Mouse (Mus musculus): ENCODE results near the gene B230219D22Rik. TPM values are rescaled to one million over a fixed set of nuclear protein-coding genes. Genes with fewer than 3 reads are reported as not detected.

Gene B230219D22Rik
- polyA plus RNA-seq, 1 experiment, result 15.8 TPM

DNA sequence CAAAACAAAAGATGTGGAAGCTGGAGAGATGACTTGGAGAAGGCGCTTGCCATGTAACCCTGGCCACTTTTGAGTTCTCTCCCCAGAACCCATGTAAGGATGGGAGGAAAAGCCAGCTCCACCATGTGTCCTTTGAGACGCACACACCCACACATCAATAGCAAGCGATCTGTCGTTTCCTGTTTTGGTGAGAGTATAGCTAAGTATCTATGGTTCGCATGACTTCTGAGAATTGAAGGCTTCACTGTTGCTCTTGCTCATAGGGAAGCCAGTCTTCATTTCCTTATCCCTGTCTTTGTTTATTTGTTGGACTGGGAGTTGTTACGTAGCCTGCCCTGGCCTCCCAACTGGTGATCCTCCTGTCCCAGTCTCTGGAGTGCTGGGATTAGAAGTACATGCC is 20.2 kb upstream of the B230219D22Rik start:
- Histone ChIP-seq H3K4me3 (ENCODE audit: insufficient read depth, poor library complexity, severe bottlenecking) (no peak overlapping the region), H3ac (ENCODE audit: control insufficient read depth, insufficient read length, low read depth) (no peak overlapping the region), H3K36me3 (ENCODE audit: control insufficient read depth, insufficient read depth) (peaks cover 91% of the 10 kb centered on the region), H3K79me3 (ENCODE audit: low read depth) (no peaks in the 10 kb centered on the region), H3K79me2 (ENCODE audit: control insufficient read depth, insufficient read depth) (no peaks in the 10 kb centered on the region), H3K27me3 (ENCODE audit: control insufficient read depth, insufficient read depth, insufficient read length) (no peaks in the 10 kb centered on the region)
- TF ChIP-seq MYOG (IDR thresholded peaks at IDR 0.05; ENCODE audit: control insufficient read depth, extremely low read depth, insufficient read length) (no peak), CTCF (IDR thresholded peaks at IDR 0.05; ENCODE audit: control insufficient read depth, insufficient read depth, insufficient read length) (no peak), MYOD1 (IDR thresholded peaks at IDR 0.05; ENCODE audit: control insufficient read depth, insufficient read length, low read depth) (no peak), USF1 (IDR thresholded peaks at IDR 0.05; ENCODE audit: low read depth) (no peak)

DNA sequence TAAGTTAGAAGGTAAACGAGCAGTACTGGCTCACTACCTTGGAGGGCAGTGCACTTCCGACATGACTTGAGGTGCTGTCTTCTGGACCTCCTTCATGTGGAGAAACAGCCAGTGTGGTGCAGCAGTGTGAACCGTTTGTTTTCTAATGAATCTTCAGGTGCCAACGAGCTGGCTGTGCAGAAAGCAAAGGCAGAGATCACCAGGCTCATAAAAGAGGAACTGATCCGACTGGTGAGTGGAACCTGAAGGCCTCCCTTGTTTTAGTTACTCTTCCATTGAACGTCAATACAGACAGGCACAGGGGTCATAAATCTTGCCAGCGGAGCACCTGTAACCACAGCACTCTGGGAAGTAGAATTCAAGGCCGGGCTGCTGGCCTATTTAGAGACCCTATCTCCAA is 15.6 kb upstream of the B230219D22Rik start:
- no peak overlapping the region for H3ac ChIP-seq (ENCODE audit: control insufficient read depth, insufficient read length, low read depth)
- peaks cover 74% of the 10 kb centered on the region for H3K36me3 ChIP-seq (ENCODE audit: control insufficient read depth, insufficient read depth)
- no peak overlapping the region for H3K4me3 ChIP-seq (ENCODE audit: insufficient read depth, poor library complexity, severe bottlenecking)
- TF ChIP-seq MAX (IDR thresholded peaks at IDR 0.05), result no peak
- TF ChIP-seq FOSL1 (IDR thresholded peaks at IDR 0.05; ENCODE audit: insufficient read depth, low read length, poor library complexity, severe bottlenecking), result no peak
- TF ChIP-seq MYOG (IDR thresholded peaks at IDR 0.05; ENCODE audit: control insufficient read depth, extremely low read depth, insufficient read length), result no peak
- TF ChIP-seq CEBPB (IDR thresholded peaks at IDR 0.05; ENCODE audit: low read depth), result no peak
- TF ChIP-seq USF1 (IDR thresholded peaks at IDR 0.05; ENCODE audit: low read depth), result no peak
- TF ChIP-seq CTCF (IDR thresholded peaks at IDR 0.05; ENCODE audit: control insufficient read depth, insufficient read depth, insufficient read length), result no peak
- TF ChIP-seq MYOD1 (IDR thresholded peaks at IDR 0.05; ENCODE audit: control insufficient read depth, insufficient read length, low read depth), result no peak
- H3K79me3 ChIP-seq (ENCODE audit: low read depth), result no peaks in the 10 kb centered on the region
- H3K27me3 ChIP-seq (ENCODE audit: control insufficient read depth, insufficient read depth, insufficient read length), result no peaks in the 10 kb centered on the region
- H3K79me2 ChIP-seq (ENCODE audit: control insufficient read depth, insufficient read depth), result no peaks in the 10 kb centered on the region

DNA sequence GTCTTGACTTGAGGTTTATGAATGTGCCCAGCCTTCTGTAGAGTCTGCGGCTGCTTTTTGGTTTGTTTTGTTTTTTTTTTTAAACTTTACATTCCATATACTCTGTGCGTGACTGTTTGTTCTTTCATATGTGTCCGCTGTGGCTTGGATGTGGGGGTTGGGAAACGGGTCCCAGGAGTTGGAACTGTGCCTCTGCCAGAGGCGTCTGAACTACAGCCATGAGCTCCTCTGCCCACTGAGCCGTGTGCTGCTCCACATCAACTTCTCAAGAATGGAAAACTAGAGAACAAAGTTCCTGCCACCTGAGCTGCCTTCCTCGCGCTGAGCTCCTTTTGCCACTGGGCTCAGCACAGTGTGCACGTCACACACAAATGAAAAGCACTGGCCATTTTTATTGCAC is 10.7 kb upstream of the B230219D22Rik start:
- peaks cover 34% of the 10 kb centered on the region for H3K36me3 ChIP-seq (ENCODE audit: control insufficient read depth, insufficient read depth)
- no peak overlapping the region for H3K4me3 ChIP-seq (ENCODE audit: insufficient read depth, poor library complexity, severe bottlenecking)
- no peak for TF ChIP-seq CEBPB (IDR thresholded peaks at IDR 0.05; ENCODE audit: low read depth)
- TF ChIP-seq MYOD1 (IDR thresholded peaks at IDR 0.05; ENCODE audit: control insufficient read depth, insufficient read length, low read depth), result no peak
- no peak for TF ChIP-seq MAX (IDR thresholded peaks at IDR 0.05)
- TF ChIP-seq MYOG (IDR thresholded peaks at IDR 0.05; ENCODE audit: control insufficient read depth, extremely low read depth, insufficient read length), result no peak
- TF ChIP-seq USF1 (IDR thresholded peaks at IDR 0.05; ENCODE audit: low read depth), result no peak
- no peak for TF ChIP-seq FOSL1 (IDR thresholded peaks at IDR 0.05; ENCODE audit: insufficient read depth, low read length, poor library complexity, severe bottlenecking)
- TF ChIP-seq CTCF (IDR thresholded peaks at IDR 0.05; ENCODE audit: control insufficient read depth, insufficient read depth, insufficient read length), result no peak

DNA sequence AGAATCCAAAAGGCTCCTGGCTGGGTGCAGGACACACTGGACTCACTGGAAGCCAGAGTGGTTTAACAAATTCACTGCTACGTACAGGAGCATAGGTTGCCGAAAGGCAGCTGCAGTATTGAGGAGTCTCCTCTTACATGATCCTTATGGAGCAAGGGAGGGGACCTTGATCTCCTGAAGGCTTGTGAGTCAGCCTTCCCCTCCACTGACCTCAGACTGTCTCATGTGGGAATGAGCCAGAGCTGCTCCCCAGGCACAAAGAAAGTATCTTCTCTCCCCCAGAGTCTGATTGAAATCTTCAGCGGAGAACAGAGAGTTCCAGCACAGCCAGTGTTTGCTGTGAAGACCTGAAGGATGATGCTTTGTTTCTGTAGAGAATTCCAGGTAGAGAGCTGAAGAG is 9.3 kb upstream of the B230219D22Rik start:
- Histone ChIP-seq H3K27me3 (ENCODE audit: control insufficient read depth, insufficient read depth, insufficient read length) (no peaks in the 10 kb centered on the region), H3ac (ENCODE audit: control insufficient read depth, insufficient read length, low read depth) (no peak overlapping the region), H3K36me3 (ENCODE audit: control insufficient read depth, insufficient read depth) (peaks cover 24% of the 10 kb centered on the region), H3K79me2 (ENCODE audit: control insufficient read depth, insufficient read depth) (no peaks in the 10 kb centered on the region), H3K79me3 (ENCODE audit: low read depth) (no peaks in the 10 kb centered on the region), H3K4me3 (ENCODE audit: insufficient read depth, poor library complexity, severe bottlenecking) (no peak overlapping the region)
- TF ChIP-seq MAX (IDR thresholded peaks at IDR 0.05), result no peak
- TF ChIP-seq MYOD1 (IDR thresholded peaks at IDR 0.05; ENCODE audit: control insufficient read depth, insufficient read length, low read depth), result no peak
- TF ChIP-seq CEBPB (IDR thresholded peaks at IDR 0.05; ENCODE audit: low read depth), result no peak
- TF ChIP-seq CTCF (IDR thresholded peaks at IDR 0.05; ENCODE audit: control insufficient read depth, insufficient read depth, insufficient read length), result no peak
- TF ChIP-seq USF1 (IDR thresholded peaks at IDR 0.05; ENCODE audit: low read depth), result no peak
- TF ChIP-seq FOSL1 (IDR thresholded peaks at IDR 0.05; ENCODE audit: insufficient read depth, low read length, poor library complexity, severe bottlenecking), result no peak
- TF ChIP-seq MYOG (IDR thresholded peaks at IDR 0.05; ENCODE audit: control insufficient read depth, extremely low read depth, insufficient read length), result no peak

More for the DNA sequence above, 10.7 kb upstream of the B230219D22Rik start:
- Histone ChIP-seq H3ac (ENCODE audit: control insufficient read depth, insufficient read length, low read depth) (no peak overlapping the region), H3K79me3 (ENCODE audit: low read depth) (no peaks in the 10 kb centered on the region), H3K79me2 (ENCODE audit: control insufficient read depth, insufficient read depth) (no peaks in the 10 kb centered on the region), H3K27me3 (ENCODE audit: control insufficient read depth, insufficient read depth, insufficient read length) (no peaks in the 10 kb centered on the region)

DNA sequence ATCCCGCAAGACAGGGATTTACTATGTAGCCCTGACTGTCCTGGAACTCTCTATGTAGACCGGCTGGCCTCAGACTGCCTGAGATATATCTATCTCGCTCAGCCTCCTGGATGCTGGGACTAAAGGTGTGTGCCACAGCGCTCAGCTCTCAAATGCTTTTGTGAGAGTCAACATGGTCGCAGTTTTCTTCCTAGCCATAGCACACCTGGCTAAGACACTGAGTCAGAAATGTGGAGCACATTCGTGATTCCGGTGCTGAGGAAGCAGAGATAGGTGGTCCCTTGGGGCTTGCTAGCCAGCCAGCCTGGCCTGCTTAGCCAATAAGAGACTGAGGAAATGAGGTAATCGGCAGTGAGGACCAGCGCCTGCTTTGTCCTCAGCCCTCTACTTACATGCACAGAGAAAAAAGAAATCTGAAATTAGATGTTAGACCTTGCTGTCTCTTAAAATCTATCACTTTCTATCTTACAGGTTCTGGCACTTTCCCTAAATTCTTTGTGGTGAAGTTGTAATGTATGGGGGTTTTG is 6.8 kb upstream of the B230219D22Rik start:
- no peaks in the 10 kb centered on the region for H3K27me3 ChIP-seq (ENCODE audit: control insufficient read depth, insufficient read depth, insufficient read length)
- peaks cover 4% of the 10 kb centered on the region for H3K36me3 ChIP-seq (ENCODE audit: control insufficient read depth, insufficient read depth)
- TF ChIP-seq CEBPB (IDR thresholded peaks at IDR 0.05; ENCODE audit: low read depth) (no peak), MAX (IDR thresholded peaks at IDR 0.05) (no peak), MYOD1 (IDR thresholded peaks at IDR 0.05; ENCODE audit: control insufficient read depth, insufficient read length, low read depth) (no peak), FOSL1 (IDR thresholded peaks at IDR 0.05; ENCODE audit: insufficient read depth, low read length, poor library complexity, severe bottlenecking) (no peak), MYOG (IDR thresholded peaks at IDR 0.05; ENCODE audit: control insufficient read depth, extremely low read depth, insufficient read length) (no peak), USF1 (IDR thresholded peaks at IDR 0.05; ENCODE audit: low read depth) (no peak), CTCF (IDR thresholded peaks at IDR 0.05; ENCODE audit: control insufficient read depth, insufficient read depth, insufficient read length) (no peak)
- no peak overlapping the region for H3K4me3 ChIP-seq (ENCODE audit: insufficient read depth, poor library complexity, severe bottlenecking)
- no peaks in the 10 kb centered on the region for H3K79me3 ChIP-seq (ENCODE audit: low read depth)
- H3ac ChIP-seq (ENCODE audit: control insufficient read depth, insufficient read length, low read depth), result no peak overlapping the region
- H3K79me2 ChIP-seq (ENCODE audit: control insufficient read depth, insufficient read depth), result no peaks in the 10 kb centered on the region
